Mouse (Mus musculus) layer of hippocampus, postnatal 10 days (tissue): ENCODE results near the gene AF067061. TPM values are rescaled to one million over a fixed set of nuclear protein-coding genes. Genes with fewer than 3 reads are reported as not detected.
"Not testable (repeated sequence)": the region's sequence is repeated elsewhere in the genome, so short reads cannot be mapped to it uniquely, and the experiment has no call there.

Experiments used
- DNase-seq, 2 experiments: peaks; one replicate each; pipeline ENCODE4 v3.0.0; 2021; ENCODE audit warnings: low spot score in 2 of 2
- long read RNA-seq: library from polyadenylated mRNA; stranded (forward); transcript quantifications from one replicate; pipeline ENCODE4 v2.0.0, GENCODE M21; 2023
- total RNA-seq, 2 experiments: library from RNA; stranded (reverse); gene quantifications; 2 replicates each; pipeline ENCODE4 v1.2.3; 2021

The AF067061 gene
- not detected for total RNA-seq
- long read RNA-seq = 0 reads

GRCm38 (mm10) chr13:120262870-120263269 is at the start of gene AF067061:
AF067061 (plus strand) TSS chr13:120263114.
- not testable (repeated sequence) for DNase-seq

GRCm38 (mm10) chr13:120215847-120216246 is 47.1 kb upstream of the AF067061 start, which contains the start of gene Gm21762:
Gm21762 (minus strand) TSS chr13:120215947.
- DNase-seq = not testable (repeated sequence)

DNA sequence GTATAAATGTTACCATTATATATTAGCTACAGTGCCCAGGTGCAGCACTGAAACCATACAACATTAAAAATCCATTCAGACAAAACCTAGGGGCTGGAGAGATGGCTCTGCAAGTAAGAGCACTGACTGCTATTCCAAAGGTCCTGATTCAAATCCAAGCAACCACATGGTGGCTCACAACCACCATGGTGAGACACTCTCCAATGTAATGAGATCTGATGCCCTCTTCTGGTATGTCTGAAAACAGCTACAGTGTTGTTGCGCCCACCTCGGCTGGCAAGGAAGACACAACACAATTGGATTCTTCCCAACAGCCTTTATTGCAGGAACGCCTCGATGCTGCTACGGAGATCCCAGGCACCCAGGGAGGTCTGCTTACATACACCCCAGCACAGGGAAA is 42.0 kb upstream of the AF067061 start:
- not testable (repeated sequence) for DNase-seq

GRCm38 (mm10) chr13:120223012-120223659 is 39.8 kb upstream of the AF067061 start:
- not testable (repeated sequence) for DNase-seq

DNA sequence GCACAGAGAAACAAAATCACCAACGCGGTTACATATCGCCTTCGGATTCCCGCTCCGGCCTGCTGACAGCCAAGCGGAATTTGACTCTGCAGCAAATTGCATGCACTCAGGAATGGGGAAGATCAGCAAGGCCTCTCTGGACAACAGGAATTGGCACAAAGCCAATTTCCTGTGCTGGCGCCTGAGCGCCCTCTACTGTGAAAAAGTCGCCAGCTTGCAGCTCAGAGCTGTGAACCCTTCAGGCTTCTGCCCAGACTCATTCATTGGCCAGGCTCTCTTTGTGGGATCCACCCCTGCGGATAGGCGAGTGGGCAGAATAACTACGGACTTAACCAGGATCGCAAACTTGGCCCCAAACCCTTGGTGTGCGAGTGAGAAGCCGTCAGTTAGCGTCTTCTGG is 31.1 kb upstream of the AF067061 start:
- not testable (repeated sequence) for DNase-seq

- not testable (repeated sequence) for DNase-seq
These were observed 30.4 kb upstream of the AF067061 start for GRCm38 (mm10) chr13:120232447-120233049.

DNA sequence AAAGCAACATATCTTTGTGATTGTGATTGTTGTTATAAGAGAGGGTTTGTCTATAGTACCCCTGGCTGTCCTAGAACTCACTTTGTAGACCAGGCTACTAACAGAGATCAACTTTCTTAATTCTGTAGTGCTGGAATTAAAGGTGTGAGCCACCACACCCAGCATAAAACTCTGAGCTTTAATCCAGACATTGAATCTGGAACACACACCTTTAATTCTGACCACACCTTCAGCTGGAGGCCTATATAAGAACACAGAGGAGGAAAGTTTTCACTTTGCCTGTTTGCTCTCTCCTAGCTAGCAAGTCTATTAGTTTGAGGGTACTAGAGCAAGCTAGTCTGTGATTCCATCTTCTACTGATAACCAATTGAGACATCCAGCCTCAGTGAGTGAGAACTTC is 24.1 kb upstream of the AF067061 start, which contains the start of gene Gm21731:
Gene Gm21731, plus strand, starts transcription at position 301 of the 400 bp plus-strand sequence.
- DNase-seq = not testable (repeated sequence)

GRCm38 (mm10) chr13:120251208-120251924 is 11.5 kb upstream of the AF067061 start:
- DNase-seq = not testable (repeated sequence)

DNA sequence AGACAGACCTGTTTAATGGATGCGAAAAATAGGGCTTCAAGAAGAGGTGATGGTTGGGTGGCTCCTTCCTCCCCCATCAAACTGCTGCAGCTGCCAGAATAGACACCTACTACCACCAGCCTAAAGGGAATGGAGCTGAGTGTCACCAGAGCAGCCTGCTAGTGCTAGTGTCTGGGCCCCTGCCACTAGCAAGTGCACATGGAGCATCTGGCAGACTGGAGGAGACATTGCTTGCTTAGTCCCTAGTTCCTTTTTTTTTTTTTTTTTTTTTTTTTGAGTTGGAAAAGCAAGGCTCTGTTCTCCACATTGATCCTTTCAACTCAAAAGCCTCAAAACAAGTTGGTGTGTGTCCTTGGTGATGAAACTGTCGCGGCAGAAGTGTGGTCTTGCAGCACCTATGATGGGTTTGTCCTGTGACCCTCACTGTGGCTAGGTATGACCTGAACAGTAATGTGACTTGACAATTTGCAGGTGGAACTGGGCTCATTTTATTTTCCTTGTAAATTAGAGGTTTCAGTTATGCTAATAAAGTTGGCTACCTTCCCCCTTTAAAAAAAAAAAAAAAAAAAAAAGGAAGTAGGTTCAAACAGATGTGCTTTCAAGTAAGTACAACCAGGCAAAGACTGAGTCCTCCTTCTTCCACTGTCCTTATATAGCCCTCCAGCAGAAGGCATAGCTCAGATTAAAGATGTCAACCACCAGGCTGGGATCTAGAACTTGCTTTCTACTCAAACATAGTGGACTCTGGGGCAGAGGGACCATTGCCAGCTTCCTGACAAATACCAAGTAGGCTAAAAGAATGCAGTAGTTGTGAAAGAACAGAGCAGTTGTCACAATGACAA is 3.9 kb upstream of the AF067061 start:
- not testable (repeated sequence) for DNase-seq

DNA sequence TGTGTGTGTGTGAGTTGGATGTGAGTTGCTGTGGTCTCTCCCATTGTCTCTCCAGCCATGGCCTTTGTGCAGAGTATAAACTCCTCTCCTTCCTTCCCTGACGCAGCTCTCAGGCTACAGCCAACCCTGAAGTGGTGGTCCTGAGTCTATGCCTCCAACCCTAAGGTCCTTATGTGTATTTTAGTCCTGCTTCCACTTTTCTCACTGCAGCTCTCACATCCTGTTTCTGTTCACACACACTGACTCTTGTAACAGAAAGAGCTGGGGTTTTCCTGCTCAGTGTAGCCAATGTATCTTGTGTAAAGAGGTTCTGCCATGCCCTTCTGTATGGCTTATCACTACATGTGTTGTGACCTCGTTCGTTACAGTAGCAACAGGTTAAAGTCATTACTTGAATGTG is 3.2 kb upstream of the AF067061 start:
- DNase-seq = not testable (repeated sequence)

- not testable (repeated sequence) for DNase-seq
These were observed 14.9 kb downstream of the AF067061 start for GRCm38 (mm10) chr13:120277837-120278236.

GRCm38 (mm10) chr13:120278784-120279183 is 15.9 kb downstream of the AF067061 start:
- no peak for DNase-seq

- no peak for DNase-seq
These were observed 36.5 kb downstream of the AF067061 start for GRCm38 (mm10) chr13:120299324-120299894.

- no peak for DNase-seq
These were observed 37.1 kb downstream of the AF067061 start, which contains the start of gene BC147527 for GRCm38 (mm10) chr13:120299991-120300442. BC147527 (plus strand) TSS chr13:120300392.

GRCm38 (mm10) chr13:120300853-120301252 is 37.9 kb downstream of the AF067061 start:
- no peak for DNase-seq

DNA sequence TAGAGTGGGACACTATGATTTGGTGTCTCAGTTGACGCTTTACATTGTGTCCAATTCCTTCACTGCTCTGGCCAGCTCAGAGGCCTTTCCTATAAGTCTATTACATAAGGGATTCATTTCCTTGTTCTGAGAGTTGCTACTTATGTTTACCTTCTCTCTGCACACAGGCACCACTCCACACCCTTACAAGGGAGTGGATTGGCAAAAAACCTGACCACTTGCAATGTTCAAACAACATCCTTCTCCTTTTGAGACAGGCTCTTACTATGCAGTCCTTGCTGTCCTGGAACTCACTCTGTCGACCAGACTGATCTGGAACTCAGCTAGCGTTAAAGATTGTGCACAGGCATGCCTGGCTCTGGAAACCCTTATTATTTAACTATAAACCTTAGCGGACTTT is 47.8 kb downstream of the AF067061 start:
- no peak for DNase-seq

DNA sequence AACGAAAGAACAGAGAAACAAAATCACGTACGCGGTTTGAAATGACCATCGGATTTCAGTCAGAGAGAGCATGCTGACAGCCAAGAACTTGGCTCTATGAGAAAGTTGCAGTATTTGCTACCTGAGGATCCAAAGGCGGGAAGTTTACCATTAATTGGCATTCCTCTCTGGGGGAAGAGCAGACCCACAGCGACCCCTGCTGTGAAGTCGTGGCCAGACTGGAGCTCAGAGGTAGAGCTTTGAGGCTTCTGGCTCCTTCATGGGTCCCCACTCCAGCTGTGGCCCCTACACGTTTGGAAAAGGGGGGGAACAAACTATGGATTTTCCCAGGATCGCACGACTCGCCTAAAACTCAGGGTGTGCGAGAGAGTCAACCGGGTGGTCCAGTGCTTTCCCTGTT is 50.7 kb downstream of the AF067061 start:
- DNase-seq = no peak
